Mouse (Mus musculus): ENCODE results near the gene AC131692.1. TPM values are rescaled to one million over a fixed set of nuclear protein-coding genes. Genes with fewer than 3 reads are reported as not detected.
"Not testable (repeated sequence)": the region's sequence is repeated elsewhere in the genome, so short reads cannot be mapped to it uniquely, and the experiment has no call there.

Gene AC131692.1
- polyA plus RNA-seq, 1 experiment = not detected

- 68% methylated on average over 6 of the region's 6 CpGs for WGBS
- no peak for DNase-seq (ENCODE audit: low read depth, low spot score)
These were observed 18.9 kb downstream of the AC131692.1 start for GRCm38 (mm10) chr19:6113116-6113515.

GRCm38 (mm10) chr19:6116113-6116850, 22.1 kb downstream of the AC131692.1 start:
- DNase-seq (ENCODE audit: low read depth, low spot score) = no peak
- 87% methylated on average over 15 of the region's 15 CpGs for WGBS

GRCm38 (mm10) chr19:6117346-6117985, 23.2 kb downstream of the AC131692.1 start:
- DNase-seq (ENCODE audit: low read depth, low spot score) = no peak

GRCm38 (mm10) chr19:6117986-6118676, 23.9 kb downstream of the AC131692.1 start, which contains the start of gene Sac3d1:
Gene Sac3d1 (minus strand): TSS chr19:6118650.
- DNase-seq (ENCODE audit: low read depth, low spot score) = no peak
- WGBS = under 1% methylated on average over 77 of the region's 77 CpGs

More at GRCm38 (mm10) chr19:6117346-6117985, 23.2 kb downstream of the AC131692.1 start:
- 1% methylated on average over 32 of the region's 32 CpGs for WGBS

GRCm38 (mm10) chr19:6118677-6119185, 24.5 kb downstream of the AC131692.1 start:
- 2% methylated on average over 8 of the region's 8 CpGs for WGBS

GRCm38 (mm10) chr19:6121761-6122160, 27.5 kb downstream of the AC131692.1 start:
- no peak for DNase-seq (ENCODE audit: low read depth, low spot score)
- WGBS = 53% methylated on average over 19 of the region's 19 CpGs

More at GRCm38 (mm10) chr19:6118677-6119185, 24.5 kb downstream of the AC131692.1 start:
- DNase-seq (ENCODE audit: low read depth, low spot score) = no peak

GRCm38 (mm10) chr19:6123330-6123729, 29.1 kb downstream of the AC131692.1 start:
- WGBS = 39% methylated on average over 8 of the region's 8 CpGs
- no peak for DNase-seq (ENCODE audit: low read depth, low spot score)

GRCm38 (mm10) chr19:6124898-6125297, 30.7 kb downstream of the AC131692.1 start:
- no peak for DNase-seq (ENCODE audit: low read depth, low spot score)
- WGBS = 68% methylated on average over 2 of the region's 2 CpGs

GRCm38 (mm10) chr19:6126289-6126688, 32.1 kb downstream of the AC131692.1 start:
- DNase-seq (ENCODE audit: low read depth, low spot score) = no peak
- 20% methylated on average over 4 of the region's 4 CpGs for WGBS

GRCm38 (mm10) chr19:6126789-6127580, 32.8 kb downstream of the AC131692.1 start:
- WGBS = 26% methylated on average over 10 of the region's 10 CpGs
- DNase-seq (ENCODE audit: low read depth, low spot score) = no peak

GRCm38 (mm10) chr19:6127760-6128341, 33.6 kb downstream of the AC131692.1 start, which contains the start of gene Snx15:
Gene Snx15 (minus strand): TSS chr19:6128304.
- WGBS = under 1% methylated on average over 32 of the region's 32 CpGs
- DNase-seq (ENCODE audit: low read depth, low spot score) = peak; percentile 93

GRCm38 (mm10) chr19:6130414-6131128, 36.4 kb downstream of the AC131692.1 start:
- 62% methylated on average over 7 of the region's 7 CpGs for WGBS
- DNase-seq (ENCODE audit: low read depth, low spot score) = not testable (repeated sequence)

GRCm38 (mm10) chr19:6132171-6132827, 38.1 kb downstream of the AC131692.1 start:
- DNase-seq (ENCODE audit: low read depth, low spot score) = no peak
- WGBS = 89% methylated on average over 7 of the region's 7 CpGs

- DNase-seq (ENCODE audit: low read depth, low spot score) = not testable (repeated sequence)
These were observed 39.0 kb downstream of the AC131692.1 start for GRCm38 (mm10) chr19:6133197-6133596.

GRCm38 (mm10) chr19:6136397-6136796, 42.2 kb downstream of the AC131692.1 start:
- WGBS = 80% methylated on average over 3 of the region's 3 CpGs
- no peak for DNase-seq (ENCODE audit: low read depth, low spot score)

More at GRCm38 (mm10) chr19:6133197-6133596, 39.0 kb downstream of the AC131692.1 start:
- 42% methylated on average over 1 of the region's 1 CpGs for WGBS

GRCm38 (mm10) chr19:6139701-6140100, 45.5 kb downstream of the AC131692.1 start:
- WGBS = 93% methylated on average over 6 of the region's 6 CpGs
- no peak for DNase-seq (ENCODE audit: low read depth, low spot score)

GRCm38 (mm10) chr19:6140374-6140677, 46.1 kb downstream of the AC131692.1 start:
- under 1% methylated on average over 16 of the region's 16 CpGs for WGBS
- no peak for DNase-seq (ENCODE audit: low read depth, low spot score)
